Mouse (Mus musculus) ES-E14 (cell line): ENCODE measurements at regions not wholly inside any gene's neighbourhood (a gene's known extent, or its start where the extent isn't known, plus 50 kb on each side); places are given as distances from the start of the nearest gene placed in this dataset.

ENCODE experiments used
- DNase-seq: peaks from one replicate; pipeline ENCODE4 v3.0.0-alpha.2; 2013; ENCODE audit warnings: low read depth, low spot score
- H3K27ac ChIP-seq: 2 replicates; pipeline ENCODE4 v1.5.1; 2012; ENCODE audit warnings: low read depth, mild to moderate bottlenecking, low read length, moderate library complexity, mixed read lengths; ENCODE audit not compliant: poor library complexity, insufficient read depth, severe bottlenecking
- H3K36me3 ChIP-seq: 2 replicates; pipeline ENCODE4 v1.6.1; 2012; ENCODE audit warnings: mild to moderate bottlenecking, low read length, moderate library complexity, mixed read lengths; ENCODE audit not compliant: control insufficient read depth, poor library complexity, insufficient read depth, severe bottlenecking
- H3K4me1 ChIP-seq, 2 experiments: fragments of 150-350 bp in 1 of 2; sonication (generic) in 1 of 2; 2 replicates each; pipeline ENCODE4 v1.6.1; 2012; ENCODE audit warnings: low read length in 2 of 2, mild to moderate bottlenecking in 1 of 2, mixed read lengths in 1 of 2; ENCODE audit not compliant: control insufficient read depth in 2 of 2, insufficient read depth in 2 of 2, poor library complexity in 1 of 2
- H3K4me3 ChIP-seq, 2 experiments: fragments of 150-350 bp in 1 of 2; sonication (generic) in 1 of 2; 2 replicates each; pipeline ENCODE4 v1.5.1; 2012; ENCODE audit warnings: low read length in 2 of 2, low read depth in 1 of 2, mild to moderate bottlenecking in 1 of 2, mixed read lengths in 1 of 2; ENCODE audit not compliant: insufficient read depth in 1 of 2, poor library complexity in 1 of 2, severe bottlenecking in 1 of 2
- H3K9ac ChIP-seq: 2 replicates; pipeline ENCODE4 v1.6.1; 2012; ENCODE audit warnings: low read depth, mild to moderate bottlenecking, low read length, mixed read lengths; ENCODE audit not compliant: poor library complexity, insufficient read depth, severe bottlenecking
- H3K9me3 ChIP-seq: fragments of 150-350 bp; sonication (generic); 2 replicates; pipeline ENCODE4 v1.6.1; 2012; ENCODE audit warnings: low read depth, mild to moderate bottlenecking, low read length; ENCODE audit not compliant: control insufficient read depth, insufficient read depth
- CHD2 ChIP-seq: IDR thresholded peaks from 2 replicates; pipeline ENCODE4 v1.6.1; 2014; ENCODE audit warnings: mild to moderate bottlenecking, low read depth, low read length, inconsistent platforms
- HCFC1 ChIP-seq: IDR thresholded peaks from 2 replicates; pipeline ENCODE4 v1.6.1; 2012; ENCODE audit warnings: low read length, inconsistent platforms, borderline replicate concordance; ENCODE audit not compliant: insufficient read depth
- MAFK ChIP-seq: IDR thresholded peaks from 2 replicates; pipeline ENCODE4 v1.6.1; 2014; ENCODE audit warnings: mild to moderate bottlenecking, low read depth, low read length, inconsistent platforms; ENCODE audit not compliant: insufficient read depth
- ZC3H11A ChIP-seq: IDR thresholded peaks from 2 replicates; pipeline ENCODE4 v1.6.1; 2012; ENCODE audit warnings: low read depth, mild to moderate bottlenecking, inconsistent platforms, low read length, borderline replicate concordance
- ZNF384 ChIP-seq: IDR thresholded peaks from 2 replicates; pipeline ENCODE4 v1.6.1; 2012; ENCODE audit warnings: low read depth, low read length, inconsistent platforms
- in situ Hi-C, 2 experiments: fragments of 600-800 bp; cut with MboI; formaldehyde crosslinking; loops; one replicate each; pipeline ENCODE4 v1.15.1; 2025; ENCODE audit warnings: low sequenced_read_pairs in 2 of 2, inconsistent platforms in 1 of 2; ENCODE audit not compliant: unreplicated experiment in 2 of 2

DNA sequence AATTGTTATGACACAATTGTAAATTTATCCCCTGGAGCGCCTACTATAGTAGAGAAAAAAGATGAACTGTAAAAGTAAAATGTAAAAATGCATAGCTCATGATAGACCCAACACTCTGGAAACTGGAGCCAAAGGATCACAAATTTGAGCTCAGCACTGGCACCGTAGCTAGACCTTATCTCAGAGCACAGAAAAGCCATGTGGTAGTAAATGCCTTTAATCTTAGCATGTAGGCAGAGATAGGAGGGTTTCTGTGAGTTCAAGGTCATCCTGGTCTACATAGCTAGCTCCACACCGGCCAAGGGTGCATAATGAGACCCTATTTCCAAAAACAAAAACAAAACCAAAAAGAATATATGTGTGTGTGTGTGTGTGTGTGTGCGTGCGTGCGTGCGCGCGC is 203.6 kb upstream of the Hnrnpa3 start:
- DNase-seq, result no peak
- H3K36me3 ChIP-seq, result no peaks in the 10 kb centered on the region
- in situ Hi-C loops, result no loop called here
- H3K9me3 ChIP-seq, result no peaks in the 10 kb centered on the region
- H3K4me3 ChIP-seq, result no peak overlapping the region
- no peaks in the 10 kb centered on the region for H3K4me1 ChIP-seq
- TF ChIP-seq CHD2, result no peak
- TF ChIP-seq ZNF384, result no peak
- TF ChIP-seq MAFK, result no peak
- TF ChIP-seq ZC3H11A, result no peak
- no peak for TF ChIP-seq HCFC1
- H3K27ac ChIP-seq, result no peak overlapping the region
- H3K9ac ChIP-seq, result no peak overlapping the region

DNA sequence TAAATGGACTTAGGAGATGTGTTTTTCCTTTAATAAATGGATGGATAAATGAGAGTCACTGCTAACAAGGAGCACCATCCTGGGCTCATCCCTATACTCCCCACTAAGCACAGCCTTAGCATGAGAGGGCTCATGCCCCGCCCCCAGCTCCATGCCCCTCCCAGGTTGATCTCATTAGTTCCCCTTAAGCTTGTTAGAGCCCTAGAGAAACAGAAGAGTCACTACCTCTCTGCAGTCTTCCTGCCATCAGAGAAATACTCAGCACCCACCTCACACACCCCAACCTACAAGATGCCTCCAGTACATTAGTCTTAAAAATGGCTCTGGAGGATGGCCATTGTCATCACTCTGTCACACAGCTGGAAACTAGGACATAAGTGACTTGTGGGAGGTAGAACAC is 202.8 kb upstream of the Hnrnpa3 start:
- DNase-seq, result no peak
- no peak overlapping the region for H3K9ac ChIP-seq
- no peaks in the 10 kb centered on the region for H3K4me1 ChIP-seq
- in situ Hi-C loops, result no loop called here
- no peak for TF ChIP-seq ZC3H11A
- TF ChIP-seq CHD2, result no peak
- no peak for TF ChIP-seq HCFC1
- no peak for TF ChIP-seq MAFK
- TF ChIP-seq ZNF384, result no peak
- no peaks in the 10 kb centered on the region for H3K9me3 ChIP-seq
- H3K4me3 ChIP-seq, result no peak overlapping the region
- no peak overlapping the region for H3K27ac ChIP-seq
- no peaks in the 10 kb centered on the region for H3K36me3 ChIP-seq

DNA sequence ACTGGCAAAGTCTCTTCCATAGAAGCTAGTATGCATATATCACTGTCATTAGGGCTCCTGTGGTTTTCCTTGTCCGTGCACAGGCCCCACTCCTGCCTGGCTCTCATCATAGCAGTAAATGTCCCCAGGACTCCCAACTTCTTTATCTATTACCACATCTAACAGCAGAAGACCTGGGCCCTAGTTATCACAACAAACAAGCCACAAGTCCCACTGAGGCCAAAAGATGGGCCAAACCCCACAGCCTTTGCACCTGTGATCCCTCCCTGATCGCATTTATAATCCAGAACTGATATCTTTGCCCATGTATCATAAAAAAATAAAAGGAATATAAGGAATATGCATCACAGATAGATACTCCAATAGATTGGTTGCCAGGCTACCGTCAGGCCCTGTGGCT is 201.6 kb upstream of the Hnrnpa3 start:
- in situ Hi-C loops, result no loop called here
- Histone ChIP-seq H3K9ac (no peak overlapping the region), H3K4me3 (no peak overlapping the region), H3K9me3 (no peaks in the 10 kb centered on the region), H3K36me3 (no peaks in the 10 kb centered on the region), H3K27ac (no peak overlapping the region), H3K4me1 (no peaks in the 10 kb centered on the region)
- DNase-seq, result no peak
- no peak for TF ChIP-seq ZNF384
- TF ChIP-seq CHD2, result no peak
- no peak for TF ChIP-seq MAFK
- TF ChIP-seq HCFC1, result no peak
- TF ChIP-seq ZC3H11A, result no peak

DNA sequence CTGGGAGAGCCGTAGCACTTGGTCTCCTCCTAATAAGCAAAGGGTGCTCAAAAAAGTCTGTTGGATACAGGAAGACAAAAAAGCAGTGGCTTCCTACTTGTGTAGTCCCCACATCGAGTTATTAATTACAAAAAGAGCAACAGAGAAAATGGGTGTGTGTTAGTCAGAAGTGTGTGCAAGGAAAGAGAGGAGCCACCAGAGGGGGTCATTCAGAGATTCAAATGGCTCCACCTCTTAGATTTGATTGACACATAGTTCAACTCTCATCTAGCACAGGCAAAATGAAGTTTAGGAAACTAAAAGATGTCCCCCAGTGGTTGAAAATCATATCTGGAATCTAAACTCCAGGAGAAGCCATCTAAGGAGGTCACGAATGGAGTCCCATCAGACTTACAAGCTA is 200.2 kb upstream of the Hnrnpa3 start:
- no peak for DNase-seq
- Histone ChIP-seq H3K27ac (no peak overlapping the region), H3K9ac (no peak overlapping the region), H3K36me3 (no peaks in the 10 kb centered on the region), H3K4me1 (no peaks in the 10 kb centered on the region), H3K9me3 (no peaks in the 10 kb centered on the region), H3K4me3 (no peak overlapping the region)
- in situ Hi-C loops, result no loop called here
- TF ChIP-seq MAFK, result no peak
- TF ChIP-seq CHD2, result no peak
- no peak for TF ChIP-seq HCFC1
- no peak for TF ChIP-seq ZC3H11A
- no peak for TF ChIP-seq ZNF384

DNA sequence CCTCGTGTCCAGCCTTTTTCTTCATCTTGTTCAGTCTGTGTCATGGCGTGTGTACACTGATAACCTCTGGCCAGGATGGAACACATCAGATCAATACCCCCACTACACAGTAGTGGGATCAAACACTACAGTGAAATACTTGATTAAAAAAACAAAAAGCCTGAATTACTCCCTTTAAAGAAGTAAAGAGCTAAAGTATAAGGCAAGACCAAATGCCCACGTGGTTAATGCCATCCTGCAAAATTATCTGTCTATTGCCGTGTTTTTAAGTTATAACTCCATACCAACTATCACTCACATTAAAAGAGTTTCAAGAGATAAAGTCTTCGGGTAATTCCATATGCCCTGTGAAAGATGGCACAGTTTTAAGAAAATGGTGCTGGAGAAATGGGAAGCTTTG is 198.6 kb upstream of the Hnrnpa3 start:
- Histone ChIP-seq H3K4me3 (no peak overlapping the region), H3K9ac (no peak overlapping the region), H3K27ac (no peak overlapping the region), H3K36me3 (no peaks in the 10 kb centered on the region), H3K9me3 (no peaks in the 10 kb centered on the region), H3K4me1 (no peaks in the 10 kb centered on the region)
- no peak for TF ChIP-seq ZC3H11A
- DNase-seq, result no peak
- in situ Hi-C loops, result no loop called here
